Mouse (Mus musculus): ENCODE data around the gene Eme2. TPM values are rescaled to one million over a fixed set of nuclear protein-coding genes. Genes with fewer than 3 reads are reported as not detected.

Gene Eme2
- total RNA-seq, 2 experiments from 2014 or later: 52.9 to 59.1 TPM

- no peak for DNase-seq (ENCODE audit: low spot score in 2 of 2)
- intact Hi-C loops (cut with DNase I): loop anchor here (5.0 kb wide), 1 partner anchor 135 kb away; no protein-coding TSS in a partner anchor
These were observed 13.0 kb downstream of the Eme2 start for GRCm38 (mm10) chr17:24881738-24882440.

GRCm38 (mm10) chr17:24878531-24878930, 16.4 kb downstream of the Eme2 start:
- intact Hi-C loops (cut with DNase I): no loop called here
- no peak for DNase-seq (ENCODE audit: low spot score in 2 of 2)

DNA sequence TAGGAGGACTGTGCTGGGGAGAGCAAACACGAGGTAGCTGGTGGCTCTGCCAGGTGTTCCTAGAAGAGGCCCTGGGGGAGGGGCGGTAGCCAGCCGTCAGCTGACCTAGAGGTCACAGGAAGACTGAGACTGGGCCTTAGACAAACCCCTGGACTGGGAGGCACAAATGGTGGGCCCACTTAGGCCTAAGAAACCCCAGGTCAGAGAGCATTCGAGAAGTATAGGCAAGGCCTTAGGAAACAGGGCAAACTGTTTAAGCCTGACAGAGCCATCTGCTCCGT, 16.8 kb downstream of the Eme2 start:
- intact Hi-C loops (cut with DNase I): no loop called here
- no peak for DNase-seq (ENCODE audit: low spot score in 2 of 2)

DNA sequence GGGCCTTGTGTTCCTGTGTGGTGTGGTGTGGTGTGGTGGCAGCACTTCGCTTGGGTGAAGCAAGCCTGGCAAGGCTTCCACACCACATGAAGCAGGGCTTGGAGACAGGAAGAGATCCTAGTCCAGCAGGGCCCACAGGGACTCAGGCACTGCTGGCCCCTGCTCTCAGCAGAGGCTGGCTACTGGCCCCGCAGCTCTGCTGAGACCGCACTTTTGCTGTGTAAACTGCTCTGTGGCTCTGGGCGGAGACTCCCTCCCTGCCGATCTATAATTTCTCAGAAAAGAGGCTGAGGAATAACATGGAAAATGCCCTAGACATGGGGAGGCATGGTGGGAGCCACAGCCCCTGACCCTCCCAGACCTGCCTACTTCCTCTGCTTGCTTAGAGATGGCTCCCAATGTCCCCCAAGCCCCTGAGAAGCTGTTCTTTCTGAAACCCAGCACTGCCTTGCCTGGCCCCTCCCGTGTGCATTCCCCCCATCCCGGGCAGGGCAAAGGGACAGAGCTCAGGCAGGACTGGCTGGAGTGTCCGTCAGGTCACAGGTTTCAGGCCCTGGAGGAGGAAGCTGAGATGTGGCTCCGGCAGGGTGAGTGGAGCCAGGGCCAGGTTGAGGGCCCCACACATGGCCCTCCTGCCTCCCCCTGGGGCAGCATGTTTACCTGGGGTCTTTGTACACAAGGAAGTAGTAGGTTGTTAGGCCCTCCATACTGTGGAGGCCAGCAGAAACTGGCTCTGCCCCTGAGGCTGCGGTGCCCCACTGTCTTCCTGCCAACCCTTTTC, 17.4 kb downstream of the Eme2 start:
- DNase-seq (ENCODE audit: low spot score in 2 of 2): no peak
- intact Hi-C loops (cut with DNase I): no loop called here

GRCm38 (mm10) chr17:24874989-24875388, 19.9 kb downstream of the Eme2 start:
- intact Hi-C loops (cut with DNase I): no loop called here
- no peak for DNase-seq (ENCODE audit: low spot score in 2 of 2)

- intact Hi-C loops (cut with DNase I): no loop called here
- no peak for DNase-seq (ENCODE audit: low spot score in 2 of 2)
These were observed 20.5 kb downstream of the Eme2 start for GRCm38 (mm10) chr17:24874405-24874745.

- DNase-seq (ENCODE audit: low spot score in 2 of 2): no peak
- intact Hi-C loops (cut with DNase I): no loop called here
These were observed 21.0 kb downstream of the Eme2 start for GRCm38 (mm10) chr17:24873695-24874404.

DNA sequence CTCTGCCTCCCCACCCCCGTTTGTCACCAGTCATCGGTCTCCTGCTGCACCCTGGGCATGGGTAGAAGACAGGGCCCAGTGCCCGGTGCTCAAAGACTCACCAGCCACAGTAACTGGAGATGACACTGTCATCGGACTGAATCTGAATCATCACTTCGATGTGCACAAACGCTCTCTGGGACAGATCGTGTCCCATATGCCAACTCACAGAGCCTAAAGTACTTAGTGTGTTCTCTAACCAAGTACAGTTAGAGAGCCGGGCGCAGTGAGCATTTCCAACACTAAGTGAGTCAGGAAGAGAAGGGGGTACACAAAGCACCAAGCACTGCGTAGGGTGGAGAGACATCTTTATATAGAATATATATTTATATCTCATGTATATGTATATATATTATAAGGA, 27.0 kb downstream of the Eme2 start:
- intact Hi-C loops (cut with DNase I): no loop called here
- DNase-seq (ENCODE audit: low spot score in 2 of 2): peak in 1 of 2 experiments; percentile 82

DNA sequence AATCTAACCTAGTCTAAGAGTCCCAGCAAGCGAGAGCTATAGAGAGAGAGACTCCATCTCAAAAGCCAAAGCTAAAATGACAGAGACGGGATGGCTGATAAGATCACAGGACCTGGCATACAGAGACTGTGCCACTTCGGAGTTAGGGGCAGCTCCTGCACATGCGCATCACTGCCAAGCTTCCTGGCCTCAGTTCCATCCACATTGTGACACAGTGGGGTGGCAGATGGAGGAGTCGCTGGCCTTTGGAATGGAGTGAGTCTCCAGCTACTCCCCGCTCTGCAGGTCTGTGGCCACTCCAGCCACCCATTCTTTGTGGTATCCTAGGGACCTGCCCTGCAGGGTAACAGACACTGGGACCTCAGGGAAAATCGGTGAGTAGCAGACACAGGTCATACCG, 29.1 kb downstream of the Eme2 start, which contains the start of gene Igfals:
Gene Igfals, plus strand, starts transcription at position 222 of the 400 bp plus-strand sequence.
- intact Hi-C loops (cut with DNase I): no loop called here

DNA sequence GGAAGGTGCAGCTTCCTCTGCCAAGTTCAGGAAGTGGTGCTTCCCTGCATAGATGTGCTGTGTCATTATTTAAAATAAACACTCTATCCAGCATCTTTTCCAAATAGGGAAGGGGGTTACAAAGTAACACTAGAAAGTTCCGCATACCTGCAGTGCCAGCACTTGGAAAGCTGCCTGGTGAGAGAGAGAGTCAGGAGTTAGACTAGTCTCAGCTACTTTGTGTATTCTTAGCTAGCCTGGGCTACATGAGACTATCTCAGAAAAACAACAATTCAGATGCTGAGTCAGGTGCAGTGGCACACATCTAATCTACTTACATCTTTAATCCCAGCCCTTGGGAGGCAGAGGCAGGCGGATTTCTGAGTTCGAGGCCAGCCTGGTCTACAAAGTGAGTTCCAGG, 33.1 kb downstream of the Eme2 start:
- DNase-seq (ENCODE audit: low spot score in 2 of 2): no peak
- intact Hi-C loops (cut with DNase I): no loop called here

More for the DNA sequence above, 29.1 kb downstream of the Eme2 start, which contains the start of gene Igfals:
- no peak for DNase-seq (ENCODE audit: low spot score in 2 of 2)

DNA sequence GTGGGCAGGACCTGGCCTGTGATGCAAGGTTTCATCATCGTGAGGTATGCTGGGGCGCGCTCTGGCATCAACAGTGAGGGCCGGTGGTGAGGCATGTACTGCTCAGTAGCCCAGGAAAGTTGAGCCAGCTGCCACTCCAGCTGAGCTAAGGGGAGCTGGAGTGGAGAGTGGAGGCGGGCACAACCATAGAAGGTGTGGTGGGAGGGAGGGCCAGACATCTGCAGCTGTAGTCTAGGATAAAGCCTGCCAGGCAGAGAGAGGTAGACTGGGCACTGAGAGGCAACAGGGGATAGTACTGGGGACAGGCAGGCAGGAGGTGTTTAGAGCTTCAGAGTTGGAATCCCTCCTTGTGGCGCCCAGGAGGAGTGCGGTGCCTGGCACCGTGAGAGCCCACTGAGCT, 34.8 kb downstream of the Eme2 start:
- DNase-seq (ENCODE audit: low spot score in 2 of 2): no peak
- intact Hi-C loops (cut with DNase I): no loop called here

GRCm38 (mm10) chr17:24858967-24859366, 35.9 kb downstream of the Eme2 start:
- intact Hi-C loops (cut with DNase I): no loop called here
- no peak for DNase-seq (ENCODE audit: low spot score in 2 of 2)

DNA sequence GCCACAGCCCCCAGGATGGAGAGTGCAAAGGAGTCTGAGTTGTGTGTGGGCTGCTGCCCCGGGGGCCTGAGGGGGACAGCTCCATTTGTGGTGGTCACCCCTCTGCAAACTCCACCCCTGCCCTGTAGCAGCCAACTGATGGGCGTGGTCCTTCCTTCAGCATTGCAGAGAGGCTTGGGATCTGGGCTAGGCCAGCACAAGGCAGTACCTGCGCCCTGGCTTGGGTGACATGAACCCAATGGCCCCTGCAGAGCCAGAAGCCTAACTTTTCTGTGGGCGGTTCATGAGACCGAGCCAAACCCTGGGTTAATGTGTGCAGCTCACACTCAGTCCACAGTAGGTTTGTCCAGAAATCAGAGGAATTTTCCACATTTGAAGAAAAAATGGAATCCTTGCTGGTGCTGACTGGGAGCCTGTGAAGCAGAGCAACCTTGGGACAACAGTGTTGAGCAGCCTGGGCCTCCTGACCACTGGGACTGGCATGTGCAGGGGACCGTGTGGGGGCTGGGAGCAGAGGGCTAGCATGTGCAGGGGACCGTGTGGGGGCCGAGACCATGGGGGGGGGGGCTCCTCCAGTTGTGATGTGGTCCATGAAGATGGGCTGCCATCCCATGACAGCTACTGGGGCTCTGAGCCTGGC, 36.9 kb downstream of the Eme2 start:
- DNase-seq (ENCODE audit: low spot score in 2 of 2): no peak
- intact Hi-C loops (cut with DNase I): no loop called here

DNA sequence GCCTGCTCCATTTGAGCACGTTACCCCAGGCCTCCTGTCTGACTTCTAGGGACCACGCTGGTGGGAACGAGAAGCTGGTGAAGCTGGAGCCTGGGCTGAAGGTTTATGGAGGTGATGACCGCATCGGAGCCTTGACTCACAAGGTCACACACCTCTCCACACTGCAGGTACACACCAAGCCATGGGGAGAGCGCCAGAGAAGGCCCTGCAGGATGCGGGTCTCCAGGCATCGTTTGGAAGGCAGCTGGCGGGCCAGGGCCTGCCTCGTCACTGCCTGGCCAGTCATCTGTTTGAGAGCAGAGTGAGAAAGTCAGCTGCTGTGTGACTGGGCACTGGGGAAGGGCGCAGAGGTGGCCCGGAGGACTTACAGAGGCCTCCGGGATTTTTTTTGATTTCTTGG, 38.3 kb downstream of the Eme2 start:
- DNase-seq (ENCODE audit: low spot score in 2 of 2): no peak
- intact Hi-C loops (cut with DNase I): no loop called here

GRCm38 (mm10) chr17:24855838-24856464, 38.9 kb downstream of the Eme2 start:
- intact Hi-C loops (cut with DNase I): no loop called here
- peak in 1 of 2 experiments; percentile 36 for DNase-seq (ENCODE audit: low spot score in 2 of 2)

- no peak for DNase-seq (ENCODE audit: low spot score in 2 of 2)
- intact Hi-C loops (cut with DNase I): no loop called here
These were observed 43.3 kb downstream of the Eme2 start for GRCm38 (mm10) chr17:24851381-24852125.

DNA sequence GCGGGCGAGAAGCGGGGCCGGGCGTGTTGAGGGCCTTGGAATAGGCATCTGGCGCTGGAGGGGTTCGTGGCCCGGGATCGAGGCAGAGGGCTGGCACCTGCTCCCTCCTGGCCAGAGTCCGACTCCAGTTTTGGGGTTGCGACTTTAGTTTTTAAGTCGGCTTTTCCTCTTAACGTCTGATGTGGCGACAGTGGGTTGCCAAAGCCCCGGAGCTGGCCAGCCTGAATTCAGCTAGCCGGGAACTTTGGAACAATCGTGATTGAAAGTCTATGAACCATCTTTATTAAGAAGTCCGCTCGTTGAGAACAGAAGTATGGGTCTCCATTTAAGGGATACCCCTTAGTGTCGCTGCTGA, 44.1 kb downstream of the Eme2 start:
- DNase-seq (ENCODE audit: low spot score in 2 of 2): no peak
- intact Hi-C loops (cut with DNase I): no loop called here

DNA sequence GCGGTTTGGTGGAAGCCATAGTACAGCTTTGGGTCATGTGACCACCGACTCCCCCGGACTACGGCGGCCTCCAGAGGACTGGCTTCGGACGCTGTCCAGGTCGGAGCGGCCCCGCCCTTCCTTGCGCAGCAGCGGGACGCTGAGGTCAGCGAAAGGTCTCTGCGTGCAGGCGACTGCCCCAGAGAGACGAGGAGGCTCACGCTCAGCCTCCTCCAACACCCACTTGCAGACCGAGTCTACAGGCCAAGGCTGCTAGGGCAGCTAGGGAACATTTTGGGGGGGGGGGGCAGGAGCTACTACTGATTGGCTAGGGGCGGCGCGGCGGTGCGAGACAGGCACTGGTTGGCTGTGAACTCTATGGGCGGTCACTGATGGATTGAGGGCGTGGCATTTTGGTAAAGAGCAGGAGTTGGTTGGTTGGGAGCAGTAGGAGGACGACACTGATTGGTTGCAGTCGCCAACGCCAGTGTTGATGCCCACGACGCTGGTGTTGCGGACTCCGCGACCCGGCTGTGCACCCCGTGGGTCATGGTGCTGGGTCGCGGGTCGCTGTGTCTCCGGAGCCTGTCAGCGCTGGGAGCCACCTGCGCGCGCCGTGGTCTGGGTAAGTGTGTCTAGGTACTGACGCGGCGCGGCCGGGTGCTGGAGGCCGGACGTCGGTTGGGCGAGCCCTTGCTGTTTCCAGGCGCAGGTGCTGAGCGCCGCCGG, 44.7 kb downstream of the Eme2 start, which contains the start of gene Fahd1:
Gene Fahd1, minus strand, starts transcription at position 300 of the 708 bp plus-strand sequence.
- intact Hi-C loops (cut with DNase I): no loop called here
- peak; percentile 96 to 99 for DNase-seq (ENCODE audit: low spot score in 2 of 2)

DNA sequence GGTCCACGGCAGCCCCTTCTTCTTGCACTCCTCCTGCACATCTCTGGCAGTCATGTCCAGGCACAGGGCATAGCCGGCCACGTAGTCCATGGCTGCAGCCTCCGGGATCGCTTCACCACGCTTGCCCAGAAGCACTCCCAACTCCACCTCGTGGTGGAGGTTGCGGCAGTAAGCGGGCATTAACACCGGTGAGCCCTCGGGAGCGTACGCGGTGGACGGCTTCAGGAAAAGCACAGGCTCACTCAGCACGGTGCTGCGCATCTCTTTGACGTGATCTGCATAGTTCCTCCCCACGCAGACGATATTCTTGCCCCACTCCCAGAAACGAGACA, 45.2 kb downstream of the Eme2 start:
- intact Hi-C loops (cut with DNase I): no loop called here

More for the DNA sequence above, 45.2 kb downstream of the Eme2 start:
- no peak for DNase-seq (ENCODE audit: low spot score in 2 of 2)

Measured in left cerebral cortex, postnatal 25 days (tissue).